Mouse (Mus musculus) liver, embryonic 13.5 days (tissue): Measurements from ENCODE around the gene Ces1e. TPM values are rescaled to one million over a fixed set of nuclear protein-coding genes. Genes with fewer than 3 reads are reported as not detected.

ENCODE experiments used
- ATAC-seq: fragments of 200-750 bp; cut with Nextera tagmentation; 2 replicates; pipeline ENCODE4 v1.8.0; 2017; ENCODE audit warnings: low read depth, mild to moderate bottlenecking, moderate number of reproducible peaks, moderate library complexity
- DNase-seq: peaks from one replicate; pipeline ENCODE4 v3.0.0; 2022
- H3K27ac ChIP-seq: fragments of 300-500 bp; sonication (generic); 2 replicates; pipeline ENCODE4 v1.5.1; 2015; ENCODE audit warnings: moderate library complexity, mild to moderate bottlenecking, inconsistent platforms
- H3K27me3 ChIP-seq: fragments of 300-500 bp; sonication (generic); 2 replicates; pipeline ENCODE4 v1.6.1; 2015; ENCODE audit warnings: mild to moderate bottlenecking, inconsistent platforms
- H3K36me3 ChIP-seq: fragments of 300-500 bp; sonication (generic); 2 replicates; pipeline ENCODE4 v1.6.1; 2015; ENCODE audit warnings: mild to moderate bottlenecking, inconsistent platforms
- H3K4me1 ChIP-seq: fragments of 300-500 bp; sonication (generic); replicated peaks from 2 replicates; pipeline ENCODE4 v1.6.1; 2015; ENCODE audit warnings: inconsistent platforms
- H3K4me2 ChIP-seq: fragments of 300-500 bp; sonication (generic); 2 replicates; pipeline ENCODE4 v1.6.1; 2015; ENCODE audit warnings: inconsistent platforms, mild to moderate bottlenecking, moderate library complexity
- H3K4me3 ChIP-seq: fragments of 300-500 bp; sonication (generic); replicated peaks from 2 replicates; pipeline ENCODE4 v1.5.1; 2015; ENCODE audit warnings: mild to moderate bottlenecking, inconsistent platforms
- H3K9ac ChIP-seq: fragments of 300-500 bp; sonication (generic); 2 replicates; pipeline ENCODE4 v1.6.1; 2015; ENCODE audit warnings: mild to moderate bottlenecking, inconsistent platforms
- H3K9me3 ChIP-seq: fragments of 300-500 bp; sonication (generic); replicated peaks from 2 replicates; pipeline ENCODE4 v1.6.1; 2016; ENCODE audit warnings: inconsistent platforms
- WGBS: fragments of 180-500 bp; shearing (Covaris S2); methylation state at CpG from one replicate; pipeline ENCODE4 v1.1.7; 2015; ENCODE audit not compliant: insufficient replicate concordance; 5-methylcytosine and 5-hydroxymethylcytosine counted together
- polyA plus RNA-seq: library from polyadenylated mRNA; unstranded; fragments of >200 nt; fragmentation: Nextera tagmentation; extraction: Ambion mirVana; gene quantifications from 2 replicates; pipeline ENCODE4 v1.2.1, GENCODE M21; 2015

The Ces1e gene
- polyA plus RNA-seq, 1 experiment from 2014 or later, result 0.69 TPM

DNA sequence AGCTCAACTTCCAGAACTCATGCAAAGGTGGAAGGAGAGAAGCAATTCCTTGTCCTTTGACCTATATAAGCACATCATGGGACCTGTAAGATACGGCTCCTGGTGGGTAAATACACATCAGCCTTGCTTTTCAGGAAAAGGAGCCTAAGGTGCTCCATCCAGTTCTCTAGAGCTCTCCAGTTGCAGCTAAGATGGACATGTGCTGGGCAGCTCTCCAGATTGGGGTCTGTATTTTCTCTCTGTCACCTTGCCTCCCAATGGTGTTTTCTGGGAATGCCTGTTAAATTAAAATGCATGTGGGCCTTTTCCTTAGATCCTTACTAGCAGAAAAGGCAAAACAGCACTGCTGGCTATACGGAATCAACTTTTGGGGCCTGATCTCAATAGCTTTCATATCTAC lies 54.9 kb downstream of the Ces1e start:
- WGBS, result 58% methylated on average over 2 of the region's 2 CpGs
- ATAC-seq, result no peak
- Histone ChIP-seq H3K27me3 (no peaks in the 10 kb centered on the region), H3K36me3 (no peaks in the 10 kb centered on the region), H3K9me3 (no peaks in the 10 kb centered on the region), H3K27ac (no peak overlapping the region), H3K4me2 (no peak overlapping the region), H3K4me3 (no peak overlapping the region), H3K4me1 (no peaks in the 10 kb centered on the region), H3K9ac (no peak overlapping the region)
- no peak for DNase-seq

DNA sequence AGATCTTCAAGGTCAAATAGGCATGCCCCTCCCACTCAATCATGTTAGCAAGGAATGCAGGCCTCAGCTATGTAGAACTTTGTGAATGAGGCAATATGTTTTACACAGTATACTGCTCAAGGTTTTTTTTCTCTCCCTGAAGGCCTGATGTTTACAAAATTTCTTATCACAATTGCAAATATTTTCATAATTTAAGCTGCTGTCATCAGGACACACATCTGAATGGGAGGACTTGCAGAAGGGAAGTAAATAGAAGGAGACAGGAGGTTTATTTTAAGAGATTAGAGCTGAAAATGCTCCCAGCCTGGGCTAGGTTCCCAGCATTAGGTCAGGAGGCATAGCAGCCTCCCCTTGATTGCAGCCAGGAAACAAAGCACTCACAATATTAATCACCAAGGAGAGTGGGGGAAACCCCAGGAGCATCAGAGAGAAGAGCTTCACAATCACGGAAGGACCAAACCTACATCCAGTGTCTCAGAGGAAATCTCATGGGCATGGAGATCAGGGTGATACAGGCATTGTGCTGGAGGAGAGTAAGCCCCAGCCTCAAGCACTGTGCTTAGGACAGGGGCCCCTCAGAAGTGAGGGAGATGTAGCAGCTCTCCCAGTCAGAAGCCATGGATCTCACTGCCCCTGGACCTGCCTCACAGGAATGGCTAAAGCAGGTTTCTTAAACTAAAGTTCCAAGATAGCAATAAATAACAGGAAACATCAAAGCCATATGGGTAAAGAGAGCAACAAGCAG lies 57.4 kb downstream of the Ces1e start:
- 30% methylated on average over 1 of the region's 1 CpGs for WGBS

DNA sequence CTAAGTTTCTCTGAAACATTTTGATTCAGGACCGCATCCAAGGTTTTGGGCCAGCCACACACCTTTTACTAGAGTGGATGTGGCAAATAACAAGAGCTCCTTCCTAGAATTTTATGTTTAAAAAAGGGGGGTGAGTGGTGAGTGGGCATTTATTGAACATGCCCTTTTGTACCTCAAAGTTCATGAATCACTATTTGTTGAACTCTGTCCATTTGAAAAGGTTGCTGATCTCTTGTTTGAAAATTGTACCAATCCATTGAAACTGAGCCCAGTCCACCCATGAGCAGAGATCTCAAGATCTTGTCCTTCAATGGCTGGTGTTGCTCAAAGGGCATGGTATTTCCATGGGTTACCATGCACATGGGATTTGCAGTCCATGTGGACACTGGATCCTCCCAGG lies 66.1 kb downstream of the Ces1e start:
- no peak for ATAC-seq
- Histone ChIP-seq H3K4me2 (no peak overlapping the region), H3K4me3 (no peak overlapping the region), H3K36me3 (no peaks in the 10 kb centered on the region), H3K9me3 (no peaks in the 10 kb centered on the region), H3K27me3 (no peaks in the 10 kb centered on the region), H3K27ac (no peak overlapping the region), H3K9ac (no peak overlapping the region), H3K4me1 (no peaks in the 10 kb centered on the region)
- no peak for DNase-seq
- WGBS, result 70% methylated on average over 1 of the region's 1 CpGs

More for the DNA sequence above, 57.4 kb downstream of the Ces1e start:
- Histone ChIP-seq H3K9me3 (no peaks in the 10 kb centered on the region), H3K36me3 (no peaks in the 10 kb centered on the region), H3K4me3 (no peak overlapping the region), H3K27me3 (no peaks in the 10 kb centered on the region), H3K27ac (no peak overlapping the region), H3K9ac (no peak overlapping the region), H3K4me2 (no peak overlapping the region), H3K4me1 (no peaks in the 10 kb centered on the region)
- no peak for ATAC-seq
- DNase-seq, result no peak

DNA sequence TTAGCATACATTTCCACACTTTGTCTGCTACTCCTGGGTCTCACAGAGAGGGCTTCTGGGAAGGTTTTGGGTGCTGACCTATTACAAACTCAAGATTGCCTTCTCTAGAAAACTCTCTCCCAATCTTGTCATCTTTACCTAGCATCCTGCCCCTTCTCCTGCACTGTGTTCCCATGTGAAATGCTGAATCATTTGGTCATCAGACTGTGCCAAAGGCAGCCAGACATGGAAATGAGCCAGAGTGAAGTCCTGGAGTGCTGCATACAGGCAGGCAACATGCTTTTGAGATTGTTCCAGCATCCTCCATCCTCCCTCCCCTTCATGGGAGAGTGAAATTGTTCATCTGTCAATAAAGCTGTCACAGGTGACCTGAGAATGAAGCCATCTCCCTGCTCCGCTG lies 78.0 kb downstream of the Ces1e start:
- Histone ChIP-seq H3K4me1 (no peaks in the 10 kb centered on the region), H3K9ac (no peak overlapping the region), H3K9me3 (no peaks in the 10 kb centered on the region), H3K27me3 (no peaks in the 10 kb centered on the region), H3K4me2 (no peak overlapping the region), H3K27ac (no peak overlapping the region), H3K4me3 (no peak overlapping the region), H3K36me3 (no peaks in the 10 kb centered on the region)
- ATAC-seq (no peak), DNase-seq (no peak)
- WGBS, result 73% methylated on average over 1 of the region's 1 CpGs

Other genes starting within 250 kb of the Ces1e start
- not detected in 2 replicates for gene Ces1a, start 181.4 kb downstream of the Ces1e start, polyA plus RNA-seq
- gene Ces1b, start 149.6 kb downstream of the Ces1e start, polyA plus RNA-seq, result not detected in 2 replicates
- 0.45 and 0.50 TPM in 2 replicates for gene Ces1c, start 98.3 kb downstream of the Ces1e start, polyA plus RNA-seq
- gene Ces1d, start 31.8 kb downstream of the Ces1e start, polyA plus RNA-seq, result 5.2 and 6.2 TPM in 2 replicates
- 0.15 and 0.17 TPM in 2 replicates for gene Ces1f, start 50.1 kb upstream of the Ces1e start, polyA plus RNA-seq
- gene Ces1g, start 107.7 kb upstream of the Ces1e start, polyA plus RNA-seq, result 0.49 and 0.59 TPM in 2 replicates
- gene Ces1h, start 150.1 kb upstream of the Ces1e start, polyA plus RNA-seq, result not detected in 2 replicates